Mouse (Mus musculus) stomach, postnatal 0 days (tissue): ENCODE results near the gene 4931428F04Rik. TPM values are rescaled to one million over a fixed set of nuclear protein-coding genes. Genes with fewer than 3 reads are reported as not detected.
A peak's percentile ranks its signal among the peaks of the same experiment; 100 is the strongest.

Experiments
- ATAC-seq: fragments of 200-750 bp; cut with Nextera tagmentation; 2 replicates; pipeline ENCODE4 v1.8.0; 2017; ENCODE audit not compliant: low FRiP score, low TSS enrichment
- DNase-seq: peaks from one replicate; pipeline ENCODE4 v3.0.0-alpha.2; 2016; ENCODE audit warnings: low spot score
- H3K27ac ChIP-seq: fragments of 300-500 bp; sonication (generic); replicated peaks from 2 replicates; pipeline ENCODE4 v1.5.1; 2014; ENCODE audit warnings: mild to moderate bottlenecking, control low read depth
- H3K27me3 ChIP-seq: fragments of 300-500 bp; sonication (generic); 2 replicates; pipeline ENCODE4 v1.6.1; 2014; ENCODE audit warnings: low read length; ENCODE audit not compliant: control insufficient read depth, insufficient read depth
- H3K36me3 ChIP-seq: fragments of 300-500 bp; sonication (generic); 2 replicates; pipeline ENCODE4 v1.6.1; 2014; ENCODE audit warnings: low read length, mixed read lengths; ENCODE audit not compliant: control insufficient read depth, insufficient read depth
- H3K4me1 ChIP-seq: fragments of 300-500 bp; sonication (generic); replicated peaks from 2 replicates; pipeline ENCODE4 v1.6.1; 2014; ENCODE audit warnings: antibody characterized with exemption; ENCODE audit not compliant: control insufficient read depth, insufficient read depth
- H3K4me2 ChIP-seq: fragments of 300-500 bp; sonication (generic); replicated peaks from 2 replicates; pipeline ENCODE4 v1.6.1; 2014; ENCODE audit warnings: low read depth, mild to moderate bottlenecking, control low read depth, moderate library complexity
- H3K4me3 ChIP-seq: fragments of 300-500 bp; sonication (generic); 2 replicates; pipeline ENCODE4 v1.5.1; 2014; ENCODE audit warnings: low read depth, low read length, control low read depth
- H3K9ac ChIP-seq: fragments of 300-500 bp; sonication (generic); 2 replicates; pipeline ENCODE4 v1.6.1; 2014; ENCODE audit warnings: mild to moderate bottlenecking, low read length, control low read depth, mixed read lengths
- H3K9me3 ChIP-seq: fragments of 300-500 bp; sonication (generic); 2 replicates; pipeline ENCODE4 v1.6.1; 2016; ENCODE audit warnings: low read length; ENCODE audit not compliant: control insufficient read depth
- CTCF ChIP-seq: IDR thresholded peaks from 2 replicates; pipeline ENCODE4 v1.5.1; 2016; ENCODE audit warnings: antibody characterized with exemption, low read depth, mild to moderate bottlenecking, moderate library complexity
- EP300 ChIP-seq: optimal IDR thresholded peaks from 2 replicates; pipeline ENCODE3; 2016; ENCODE audit warnings: antibody characterized with exemption
- WGBS: fragments of 180-500 bp; shearing (Covaris S2); extraction: QIAGEN DNeasy Blood & Tissue Kit; methylation state at CpG from one replicate; pipeline ENCODE4 v1.1.7; 2014; 5-methylcytosine and 5-hydroxymethylcytosine counted together
- polyA plus RNA-seq: library from polyadenylated mRNA; unstranded; fragments of >200 nt; fragmentation: Nextera tagmentation; extraction: Ambion mirVana; gene quantifications from 2 replicates; pipeline ENCODE4 v1.2.1, GENCODE M21; 2015

Gene 4931428F04Rik
- 1.9 and 3.0 TPM in 2 replicates for polyA plus RNA-seq

GRCm38 (mm10) chr8:105289805-105290460 is at the start of gene 4931428F04Rik:
Gene 4931428F04Rik, minus strand, starts transcription at chr8:105289864.
- peak within 1 kb of the TSS; percentile 47 for H3K9ac ChIP-seq
- no peaks in the 10 kb centered on the region for H3K27me3 ChIP-seq
- peak within 1 kb of the TSS; percentile 48 for H3K4me3 ChIP-seq
- WGBS = 2% methylated on average over 36 of the region's 43 CpGs
- ATAC-seq (peak; percentile 15; the same call in 1 of the 2 replicates), DNase-seq (peak; percentile 62)
- H3K27ac ChIP-seq = peak within 1 kb of the TSS; percentile 84
- H3K4me1 ChIP-seq = peaks cover 8% of the 10 kb centered on the region
- H3K36me3 ChIP-seq = no peaks in the 10 kb centered on the region
- H3K4me2 ChIP-seq = peak within 1 kb of the TSS; percentile 84
- no peaks in the 10 kb centered on the region for H3K9me3 ChIP-seq
- TF ChIP-seq EP300 = no peak
- TF ChIP-seq CTCF = peak; percentile 75

- Histone ChIP-seq H3K4me1 (peaks cover 11% of the 10 kb centered on the region), H3K9me3 (no peaks in the 10 kb centered on the region), H3K36me3 (peaks cover 19% of the 10 kb centered on the region), H3K27ac (peak overlapping the region; percentile 14; the same call in 1 of the 2 replicates), H3K9ac (no peak overlapping the region), H3K27me3 (no peaks in the 10 kb centered on the region), H3K4me3 (no peak overlapping the region), H3K4me2 (no peak overlapping the region)
- 40% methylated on average over 4 of the region's 4 CpGs for WGBS
- TF ChIP-seq EP300 (no peak), CTCF (no peak)
- DNase-seq = no peak
- no peak for ATAC-seq
Observed at GRCm38 (mm10) chr8:105338992-105339391, 49.3 kb upstream of the 4931428F04Rik start.

GRCm38 (mm10) chr8:105336373-105337130 is 46.9 kb upstream of the 4931428F04Rik start:
- TF ChIP-seq EP300 (no peak), CTCF (no peak)
- H3K27ac ChIP-seq = no peak overlapping the region
- no peak for DNase-seq
- peaks cover 10% of the 10 kb centered on the region for H3K4me1 ChIP-seq
- WGBS = 71% methylated on average over 32 of the region's 32 CpGs
- no peak overlapping the region for H3K9ac ChIP-seq
- peaks cover 28% of the 10 kb centered on the region for H3K36me3 ChIP-seq
- H3K4me2 ChIP-seq = no peak overlapping the region
- no peak overlapping the region for H3K4me3 ChIP-seq
- H3K9me3 ChIP-seq = no peaks in the 10 kb centered on the region
- ATAC-seq = no peak
- H3K27me3 ChIP-seq = no peaks in the 10 kb centered on the region

- H3K36me3 ChIP-seq = peaks cover 52% of the 10 kb centered on the region
- no peak for TF ChIP-seq EP300
- TF ChIP-seq CTCF = no peak
- no peak for DNase-seq
- H3K4me3 ChIP-seq = no peak overlapping the region
- H3K27ac ChIP-seq = no peak overlapping the region
- WGBS = 64% methylated on average over 2 of the region's 2 CpGs
- H3K4me1 ChIP-seq = no peaks in the 10 kb centered on the region
- no peak overlapping the region for H3K9ac ChIP-seq
- no peaks in the 10 kb centered on the region for H3K27me3 ChIP-seq
- no peak overlapping the region for H3K4me2 ChIP-seq
- H3K9me3 ChIP-seq = no peaks in the 10 kb centered on the region
- ATAC-seq = peak; percentile 35
Observed at GRCm38 (mm10) chr8:105332523-105332922, 42.9 kb upstream of the 4931428F04Rik start.

- H3K4me3 ChIP-seq = no peak overlapping the region
- no peaks in the 10 kb centered on the region for H3K9me3 ChIP-seq
- peaks cover 5% of the 10 kb centered on the region; the same call in 1 of the 2 replicates for H3K4me1 ChIP-seq
- WGBS = 92% methylated on average over 9 of the region's 9 CpGs
- H3K4me2 ChIP-seq = no peak overlapping the region
- no peak for ATAC-seq
- no peaks in the 10 kb centered on the region for H3K27me3 ChIP-seq
- DNase-seq = no peak
- H3K36me3 ChIP-seq = peaks cover 52% of the 10 kb centered on the region
- no peak overlapping the region for H3K9ac ChIP-seq
- H3K27ac ChIP-seq = no peak overlapping the region
- TF ChIP-seq EP300 = no peak
- TF ChIP-seq CTCF = no peak
Observed at GRCm38 (mm10) chr8:105331931-105332330, 42.3 kb upstream of the 4931428F04Rik start.

- Histone ChIP-seq H3K9ac (no peak overlapping the region), H3K9me3 (no peaks in the 10 kb centered on the region), H3K4me1 (peaks cover 7% of the 10 kb centered on the region; the same call in 1 of the 2 replicates), H3K36me3 (peaks cover 49% of the 10 kb centered on the region), H3K4me3 (no peak overlapping the region), H3K4me2 (no peak overlapping the region), H3K27me3 (no peaks in the 10 kb centered on the region), H3K27ac (no peak overlapping the region)
- 96% methylated on average over 22 of the region's 22 CpGs for WGBS
- TF ChIP-seq CTCF (no peak), EP300 (no peak)
- no peak for DNase-seq
- ATAC-seq = no peak
Observed at GRCm38 (mm10) chr8:105331469-105331868, 41.8 kb upstream of the 4931428F04Rik start.
